Mouse (Mus musculus) limb, embryonic 12.5 days (tissue): ENCODE results near the gene Cftr. TPM values are rescaled to one million over a fixed set of nuclear protein-coding genes. Genes with fewer than 3 reads are reported as not detected.

ENCODE experiments used
- polyA plus RNA-seq: library from polyadenylated mRNA; unstranded; fragments of >200 nt; fragmentation: Nextera tagmentation; extraction: Ambion mirVana; gene quantifications from 2 replicates; pipeline ENCODE4 v1.2.1, GENCODE M21; 2016

Gene Cftr
- polyA plus RNA-seq, 1 experiment from 2014 or later, result 0.13 TPM

Other genes starting within 250 kb of the Cftr start
- gene Wnt2, start 140.1 kb upstream of the Cftr start, polyA plus RNA-seq, result 2.1 TPM in 2 replicates
- not detected in 2 replicates for gene Asz1, start 61.6 kb upstream of the Cftr start, polyA plus RNA-seq